Mouse (Mus musculus) stomach, embryonic 16.5 days (tissue): ENCODE results near the gene Mtr. TPM values are rescaled to one million over a fixed set of nuclear protein-coding genes. Genes with fewer than 3 reads are reported as not detected.

ENCODE experiments used
- ATAC-seq: fragments of 200-750 bp; cut with Nextera tagmentation; 2 replicates; pipeline ENCODE4 v1.8.0; 2017; ENCODE audit warnings: moderate number of reproducible peaks, moderate TSS enrichment; ENCODE audit not compliant: insufficient read depth, low FRiP score
- H3K27ac ChIP-seq: fragments of 300-500 bp; sonication (generic); 2 replicates; pipeline ENCODE4 v1.5.1; 2014; ENCODE audit warnings: low read length
- H3K27me3 ChIP-seq: fragments of 300-500 bp; sonication (generic); 2 replicates; pipeline ENCODE4 v1.6.1; 2014; ENCODE audit warnings: low read length, control low read depth, mixed read lengths; ENCODE audit not compliant: control insufficient read depth, insufficient read depth
- H3K36me3 ChIP-seq: fragments of 300-500 bp; sonication (generic); 2 replicates; pipeline ENCODE4 v1.6.1; 2014; ENCODE audit warnings: low read length; ENCODE audit not compliant: control insufficient read depth, insufficient read depth
- H3K4me1 ChIP-seq: fragments of 300-500 bp; sonication (generic); 2 replicates; pipeline ENCODE4 v1.6.1; 2014; ENCODE audit warnings: low read length, control low read depth, mixed read lengths; ENCODE audit not compliant: control insufficient read depth, insufficient read depth
- H3K4me2 ChIP-seq: fragments of 300-500 bp; sonication (generic); 2 replicates; pipeline ENCODE4 v1.6.1; 2014; ENCODE audit warnings: low read depth, low read length, mixed read lengths
- H3K4me3 ChIP-seq: fragments of 300-500 bp; sonication (generic); replicated peaks from 2 replicates; pipeline ENCODE4 v1.5.1; 2014; ENCODE audit warnings: mild to moderate bottlenecking, low read length
- H3K9ac ChIP-seq: fragments of 300-500 bp; sonication (generic); 2 replicates; pipeline ENCODE4 v1.6.1; 2014; ENCODE audit warnings: low read length
- H3K9me3 ChIP-seq: fragments of 300-500 bp; sonication (generic); replicated peaks from 2 replicates; pipeline ENCODE4 v1.6.1; 2016; ENCODE audit warnings: low read length, control low read depth; ENCODE audit not compliant: control insufficient read depth
- WGBS: fragments of 180-500 bp; shearing (Covaris S2); extraction: QIAGEN DNeasy Blood & Tissue Kit; methylation state at CpG from one replicate; pipeline ENCODE4 v1.1.7; 2014; 5-methylcytosine and 5-hydroxymethylcytosine counted together
- polyA plus RNA-seq: library from polyadenylated mRNA; unstranded; fragments of >200 nt; fragmentation: Nextera tagmentation; extraction: Ambion mirVana; gene quantifications from 2 replicates; pipeline ENCODE4 v1.2.1, GENCODE M21; 2015

Mtr gene
- polyA plus RNA-seq, 1 experiment from 2014 or later = 10.7 TPM

- ATAC-seq = no peak
- Histone ChIP-seq H3K4me2 (no peak overlapping the region), H3K27me3 (no peaks in the 10 kb centered on the region), H3K27ac (no peak overlapping the region), H3K4me1 (no peaks in the 10 kb centered on the region), H3K9me3 (no peaks in the 10 kb centered on the region), H3K9ac (no peak overlapping the region), H3K36me3 (peaks cover 3% of the 10 kb centered on the region; the same call in 1 of the 2 replicates), H3K4me3 (no peak overlapping the region)
- 81% methylated on average over 5 of the region's 5 CpGs for WGBS
These were observed 43.0 kb downstream of the Mtr start for GRCm38 (mm10) chr13:12214922-12215321.

DNA sequence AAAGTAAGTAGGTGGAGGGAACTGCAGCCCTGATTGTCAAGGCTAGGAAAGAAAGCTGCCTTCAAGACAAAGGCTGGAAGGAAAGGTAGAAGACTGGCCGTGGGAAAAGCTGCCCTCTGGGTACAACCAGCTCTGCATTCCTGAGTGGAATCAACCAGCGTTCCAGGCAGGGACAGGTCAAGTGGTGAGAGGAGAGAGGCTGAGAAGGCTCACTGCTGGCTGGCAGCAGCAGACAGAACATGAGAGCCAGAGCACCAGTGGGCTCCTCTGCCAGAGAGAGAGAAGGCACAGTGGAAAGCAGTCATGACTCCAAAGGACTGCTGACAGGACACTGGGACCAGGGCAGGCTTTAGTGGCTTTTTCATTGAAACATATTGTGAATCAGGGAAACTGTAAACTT is 46.9 kb downstream of the Mtr start:
- H3K9me3 ChIP-seq = no peaks in the 10 kb centered on the region
- no peaks in the 10 kb centered on the region for H3K4me1 ChIP-seq
- H3K4me3 ChIP-seq = no peak overlapping the region
- peaks cover 6% of the 10 kb centered on the region; the same call in 1 of the 2 replicates for H3K36me3 ChIP-seq
- 65% methylated on average over 2 of the region's 2 CpGs for WGBS
- H3K4me2 ChIP-seq = no peak overlapping the region
- no peak for ATAC-seq
- no peaks in the 10 kb centered on the region for H3K27me3 ChIP-seq
- no peak overlapping the region for H3K9ac ChIP-seq
- H3K27ac ChIP-seq = no peak overlapping the region

GRCm38 (mm10) chr13:12210023-12210762 is 47.7 kb downstream of the Mtr start:
- peaks cover 6% of the 10 kb centered on the region; the same call in 1 of the 2 replicates for H3K36me3 ChIP-seq
- no peak overlapping the region for H3K4me2 ChIP-seq
- no peak; the same call in 1 of the 2 replicates for ATAC-seq
- H3K9ac ChIP-seq = no peak overlapping the region
- no peaks in the 10 kb centered on the region for H3K4me1 ChIP-seq
- 80% methylated on average over 10 of the region's 10 CpGs for WGBS
- H3K4me3 ChIP-seq = no peak overlapping the region
- no peaks in the 10 kb centered on the region for H3K27me3 ChIP-seq
- H3K27ac ChIP-seq = no peak overlapping the region
- H3K9me3 ChIP-seq = no peaks in the 10 kb centered on the region

DNA sequence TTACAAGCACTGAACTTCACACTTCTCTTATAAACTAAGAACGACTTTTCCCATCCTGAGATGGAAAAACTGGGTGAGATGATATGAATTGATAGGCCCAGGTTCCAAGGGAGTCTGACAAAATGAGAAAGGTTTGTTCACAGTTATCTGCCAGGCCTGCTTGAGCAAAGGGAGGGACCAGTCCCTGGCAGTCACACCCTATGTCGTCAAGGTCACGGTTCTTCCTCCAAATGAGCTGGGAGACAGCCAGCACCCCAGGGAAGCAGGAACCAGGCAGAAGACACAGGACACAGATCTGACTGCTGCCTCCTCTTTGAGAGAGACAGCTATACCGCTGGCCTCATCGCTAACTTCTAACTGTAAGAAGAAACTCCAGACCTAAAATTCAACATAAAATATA is 57.5 kb downstream of the Mtr start:
- 77% methylated on average over 5 of the region's 5 CpGs for WGBS
- H3K36me3 ChIP-seq = peaks cover 4% of the 10 kb centered on the region
- no peak overlapping the region for H3K27ac ChIP-seq

DNA sequence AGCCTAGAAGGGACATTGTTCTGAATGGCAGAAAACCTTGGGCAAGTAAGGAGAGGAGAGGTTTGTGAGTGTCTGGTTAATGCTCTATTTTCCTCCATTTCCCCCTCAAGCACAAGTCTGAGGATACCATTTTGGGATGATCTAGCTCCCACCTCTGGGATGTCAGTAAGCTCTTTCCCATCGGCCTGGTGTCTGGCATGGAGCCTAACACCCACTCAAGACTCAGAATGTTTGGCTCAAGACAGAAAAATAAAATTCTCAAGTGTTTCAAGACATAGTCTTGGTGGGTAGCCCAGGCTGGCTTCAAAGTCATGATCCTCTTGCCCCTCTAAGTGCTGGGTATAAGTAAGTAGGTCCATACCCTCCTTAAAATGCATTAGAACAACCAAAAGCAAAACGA is 59.4 kb downstream of the Mtr start:
- H3K4me1 ChIP-seq = no peaks in the 10 kb centered on the region
- H3K4me3 ChIP-seq = no peak overlapping the region
- ATAC-seq = no peak
- no peaks in the 10 kb centered on the region for H3K27me3 ChIP-seq
- H3K9me3 ChIP-seq = no peaks in the 10 kb centered on the region
- H3K4me2 ChIP-seq = no peak overlapping the region
- H3K9ac ChIP-seq = no peak overlapping the region
- no peak overlapping the region for H3K27ac ChIP-seq
- 83% methylated on average over 2 of the region's 2 CpGs for WGBS
- peaks cover 4% of the 10 kb centered on the region; the same call in 1 of the 2 replicates for H3K36me3 ChIP-seq

More for the DNA sequence above, 57.5 kb downstream of the Mtr start:
- Histone ChIP-seq H3K9ac (no peak overlapping the region), H3K27me3 (no peaks in the 10 kb centered on the region), H3K4me3 (no peak overlapping the region), H3K4me2 (no peak overlapping the region), H3K9me3 (no peaks in the 10 kb centered on the region), H3K4me1 (no peaks in the 10 kb centered on the region)
- ATAC-seq = no peak

GRCm38 (mm10) chr13:12196861-12197260 is 61.1 kb downstream of the Mtr start:
- H3K4me3 ChIP-seq = no peak overlapping the region
- no peak overlapping the region for H3K4me2 ChIP-seq
- H3K4me1 ChIP-seq = no peaks in the 10 kb centered on the region
- H3K27me3 ChIP-seq = no peaks in the 10 kb centered on the region
- WGBS = 92% methylated on average over 4 of the region's 4 CpGs
- H3K36me3 ChIP-seq = peaks cover 4% of the 10 kb centered on the region; the same call in 1 of the 2 replicates
- ATAC-seq = no peak
- H3K27ac ChIP-seq = no peak overlapping the region
- no peaks in the 10 kb centered on the region for H3K9me3 ChIP-seq
- H3K9ac ChIP-seq = no peak overlapping the region

DNA sequence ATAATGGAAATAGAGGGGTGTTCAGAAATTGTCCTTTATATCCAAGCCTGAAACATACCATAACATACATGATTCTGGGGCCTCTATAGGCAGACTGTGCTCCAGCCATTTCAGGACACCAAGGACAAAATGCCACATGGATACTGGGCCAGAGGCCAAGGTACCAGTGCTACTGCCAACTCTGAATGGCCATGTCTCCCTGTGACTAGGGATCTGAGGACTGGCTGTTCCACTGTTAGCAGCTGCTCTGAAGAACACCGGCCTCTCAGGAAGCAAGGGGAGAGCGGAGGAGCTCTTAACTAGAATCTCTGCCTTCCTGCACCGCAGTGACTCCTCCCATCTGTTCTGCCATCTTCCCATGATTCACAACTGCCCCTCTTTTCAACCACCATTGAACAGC is 61.9 kb downstream of the Mtr start:
- Histone ChIP-seq H3K9ac (no peak overlapping the region), H3K4me3 (no peak overlapping the region), H3K9me3 (no peaks in the 10 kb centered on the region), H3K27me3 (no peaks in the 10 kb centered on the region), H3K4me2 (no peak overlapping the region), H3K36me3 (peaks cover 4% of the 10 kb centered on the region; the same call in 1 of the 2 replicates), H3K27ac (no peak overlapping the region), H3K4me1 (no peaks in the 10 kb centered on the region)
- WGBS = 95% methylated on average over 3 of the region's 3 CpGs
- no peak for ATAC-seq

DNA sequence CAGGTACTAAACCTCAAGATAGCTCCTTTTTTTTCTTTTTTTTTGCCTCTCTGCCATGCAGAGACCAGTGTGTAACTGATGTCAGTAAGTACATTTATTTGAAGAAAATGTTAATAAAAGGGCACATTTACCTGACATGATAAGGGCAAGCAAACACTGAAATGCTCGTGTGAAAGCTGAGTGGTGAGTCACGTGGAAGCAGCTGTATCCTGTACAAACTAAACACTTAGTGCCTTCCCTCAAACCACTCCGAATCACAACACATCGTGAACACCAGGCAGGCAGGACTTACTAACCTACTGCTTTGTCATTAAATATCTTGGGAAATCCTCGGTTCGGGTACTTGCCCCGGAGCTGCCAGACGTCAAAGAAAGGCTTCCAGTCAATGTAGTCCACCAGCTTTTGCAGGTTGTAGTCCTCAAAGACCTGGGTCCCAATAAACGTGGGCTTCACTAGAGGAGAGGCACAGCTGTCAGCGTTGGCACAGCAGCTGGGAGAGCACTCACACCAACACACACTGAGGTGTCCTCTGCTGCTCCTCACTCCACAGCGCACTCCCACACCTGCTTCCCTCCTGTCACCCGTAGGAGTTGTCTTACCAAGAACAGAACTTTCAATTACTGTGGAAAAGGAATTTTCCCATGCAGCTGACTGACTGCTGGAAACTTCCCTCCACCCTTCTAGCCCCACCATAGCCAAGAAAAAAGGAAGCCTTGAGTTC is 62.8 kb downstream of the Mtr start:
- H3K36me3 ChIP-seq = peaks cover 4% of the 10 kb centered on the region; the same call in 1 of the 2 replicates
- WGBS = 69% methylated on average over 12 of the region's 12 CpGs
- no peak for ATAC-seq

DNA sequence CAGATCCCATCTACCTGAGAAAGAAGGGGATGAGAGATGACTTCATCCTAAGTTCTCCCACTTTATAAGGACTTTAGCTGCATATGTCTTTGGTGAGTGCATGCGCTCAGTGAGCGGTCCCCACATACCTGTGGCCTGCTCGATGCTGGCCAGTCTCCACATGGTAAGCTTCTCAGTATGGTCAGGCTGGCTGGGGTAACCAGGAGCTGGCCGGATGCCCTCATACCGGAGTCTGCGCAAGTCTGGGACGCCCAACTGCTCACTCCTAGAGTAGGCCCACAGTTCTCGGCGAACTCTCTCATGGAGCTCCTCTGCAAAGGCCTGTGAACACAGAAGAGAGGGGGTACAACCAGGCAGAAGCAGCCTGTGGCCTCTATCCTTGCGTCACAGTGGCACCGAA is 68.7 kb downstream of the Mtr start:
- Histone ChIP-seq H3K36me3 (no peaks in the 10 kb centered on the region), H3K27me3 (no peaks in the 10 kb centered on the region), H3K9ac (no peak overlapping the region), H3K4me2 (no peak overlapping the region), H3K4me1 (no peaks in the 10 kb centered on the region), H3K9me3 (no peaks in the 10 kb centered on the region), H3K4me3 (no peak overlapping the region), H3K27ac (no peak overlapping the region)
- no peak for ATAC-seq
- 95% methylated on average over 11 of the region's 11 CpGs for WGBS

More for the DNA sequence above, 62.8 kb downstream of the Mtr start:
- Histone ChIP-seq H3K4me3 (no peak overlapping the region), H3K9ac (no peak overlapping the region), H3K27ac (no peak overlapping the region), H3K9me3 (no peaks in the 10 kb centered on the region), H3K27me3 (no peaks in the 10 kb centered on the region), H3K4me1 (no peaks in the 10 kb centered on the region), H3K4me2 (no peak overlapping the region)
